Mouse (Mus musculus) brain, embryonic 18.5 days (tissue): ENCODE data around the gene Tmem121.
"Not testable (repeated sequence)": the region's sequence is repeated elsewhere in the genome, so short reads cannot be mapped to it uniquely, and the experiment has no call there.

Source experiments
- DNase-seq: peaks from one replicate; pipeline ENCODE4 v3.0.0-alpha.2; 2012; ENCODE audit warnings: low read depth, low spot score

Gene Tmem121

DNA sequence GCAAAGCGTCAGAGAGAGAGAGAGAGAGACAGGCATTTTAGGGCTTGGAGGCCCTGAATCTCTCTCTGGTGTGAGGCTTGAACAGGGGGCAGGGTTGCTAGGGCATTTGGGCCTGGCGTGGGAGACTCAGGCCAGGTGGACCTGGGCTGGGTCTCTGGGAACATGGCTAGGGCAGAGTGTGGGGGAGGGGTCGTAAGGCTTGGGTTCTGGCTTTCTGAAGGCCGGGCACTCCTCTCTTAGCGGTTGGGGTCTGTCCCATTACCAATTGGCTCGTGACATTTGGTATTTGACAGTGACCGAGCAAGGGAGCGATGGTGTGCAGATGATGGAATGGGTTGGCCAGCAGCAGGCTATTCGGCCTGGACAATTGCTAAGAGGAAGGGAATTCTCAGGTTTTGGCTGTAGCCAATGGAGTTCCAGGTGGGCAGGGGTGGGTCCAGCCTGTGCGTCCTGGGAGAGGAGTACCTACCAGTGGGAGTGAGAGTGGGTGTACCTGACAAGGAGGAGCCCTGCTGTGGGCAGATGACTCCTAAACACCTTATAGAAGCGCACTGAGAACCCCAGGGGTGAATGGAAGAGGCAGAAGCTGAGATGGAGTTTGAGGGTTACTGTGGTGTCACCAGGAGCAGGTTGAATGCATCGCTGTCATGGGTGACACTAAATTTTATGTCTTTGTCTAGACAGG is 738 bp downstream of the Tmem121 start:
- no peak for DNase-seq

DNA sequence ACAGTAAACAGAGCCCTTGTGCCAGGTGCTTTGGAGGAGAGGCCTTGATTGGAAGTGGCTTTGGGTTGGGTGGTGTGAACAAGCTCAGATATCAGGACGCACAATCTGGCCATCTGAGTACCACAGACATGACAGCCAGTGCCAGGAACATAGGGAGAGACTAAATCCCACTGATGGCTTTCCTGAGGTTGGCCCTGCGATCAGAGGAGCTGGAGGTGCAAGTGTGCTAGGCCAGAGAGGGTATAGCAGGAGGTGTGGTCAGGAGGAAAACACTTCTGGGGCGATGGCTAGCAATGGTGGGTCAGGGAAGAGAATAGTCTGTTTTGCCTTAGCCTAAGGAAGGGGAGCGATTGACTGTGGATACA is 1.3 kb downstream of the Tmem121 start:
- DNase-seq = no peak

DNA sequence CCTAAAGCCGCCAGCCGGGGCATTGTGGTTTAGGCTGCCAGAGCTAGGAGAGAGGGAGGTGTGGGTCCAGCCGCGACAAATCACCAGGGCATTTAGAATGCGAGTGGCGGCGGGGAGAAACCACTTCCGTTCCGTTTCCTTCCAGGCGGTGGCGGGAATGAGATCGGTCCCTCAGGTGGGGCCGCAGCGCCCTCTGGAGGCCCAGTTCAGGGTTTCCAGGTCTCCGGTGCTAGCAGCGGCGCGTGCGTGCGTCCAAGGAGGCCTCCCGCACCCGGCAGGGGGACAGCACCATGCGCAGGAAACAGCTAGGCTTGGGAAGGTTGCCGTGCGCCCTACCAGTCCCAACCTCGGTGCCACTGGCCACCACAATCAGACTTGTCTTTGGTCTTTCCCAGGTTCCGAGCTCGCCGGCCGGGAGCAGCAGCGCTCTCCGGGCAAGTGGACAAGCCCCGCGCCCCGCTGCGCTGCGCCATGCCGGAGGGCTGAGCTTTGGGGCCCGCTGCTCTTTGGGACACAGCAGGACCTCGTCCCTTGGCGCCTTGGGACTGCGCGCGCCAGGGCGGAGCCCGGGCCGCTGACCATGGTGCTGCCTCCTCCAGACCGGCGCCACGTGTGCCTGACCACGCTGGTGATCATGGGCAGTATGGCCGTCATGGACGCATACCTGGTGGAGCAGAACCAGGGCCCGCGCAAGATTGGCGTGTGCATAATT is 2.0 kb downstream of the Tmem121 start:
- DNase-seq = peak; percentile 58

- DNase-seq = no peak
Measured at GRCm38 (mm10) chr12:113188349-113189055, 2.8 kb downstream of the Tmem121 start.

GRCm38 (mm10) chr12:113193423-113193822 is 7.7 kb downstream of the Tmem121 start:
- no peak for DNase-seq

- DNase-seq = not testable (repeated sequence)
Measured at GRCm38 (mm10) chr12:113199132-113199531, 13.4 kb downstream of the Tmem121 start.

DNA sequence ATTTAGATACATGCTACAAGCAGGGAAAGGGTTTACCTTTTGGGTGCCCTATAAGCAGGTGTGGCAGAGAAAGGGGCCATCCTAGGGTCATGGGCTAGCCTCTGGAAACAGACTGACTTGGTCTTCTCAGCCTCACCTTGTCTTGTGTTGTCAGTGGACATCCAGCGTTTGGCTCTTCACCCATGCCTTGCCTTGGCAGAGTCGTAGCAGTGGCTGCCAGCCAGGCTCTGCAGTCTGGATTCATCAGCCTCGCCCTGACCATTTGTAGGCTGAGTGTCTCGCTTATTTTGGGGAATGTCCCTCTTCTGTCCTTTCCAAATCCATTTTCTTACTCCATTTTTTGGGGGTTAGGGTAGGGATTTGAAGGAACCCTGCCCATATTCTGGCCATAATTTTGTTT is 15.6 kb downstream of the Tmem121 start:
- DNase-seq = no peak

GRCm38 (mm10) chr12:113202008-113202407 is 16.3 kb downstream of the Tmem121 start:
- no peak for DNase-seq

GRCm38 (mm10) chr12:113203522-113203921 is 17.8 kb downstream of the Tmem121 start:
- no peak for DNase-seq

DNA sequence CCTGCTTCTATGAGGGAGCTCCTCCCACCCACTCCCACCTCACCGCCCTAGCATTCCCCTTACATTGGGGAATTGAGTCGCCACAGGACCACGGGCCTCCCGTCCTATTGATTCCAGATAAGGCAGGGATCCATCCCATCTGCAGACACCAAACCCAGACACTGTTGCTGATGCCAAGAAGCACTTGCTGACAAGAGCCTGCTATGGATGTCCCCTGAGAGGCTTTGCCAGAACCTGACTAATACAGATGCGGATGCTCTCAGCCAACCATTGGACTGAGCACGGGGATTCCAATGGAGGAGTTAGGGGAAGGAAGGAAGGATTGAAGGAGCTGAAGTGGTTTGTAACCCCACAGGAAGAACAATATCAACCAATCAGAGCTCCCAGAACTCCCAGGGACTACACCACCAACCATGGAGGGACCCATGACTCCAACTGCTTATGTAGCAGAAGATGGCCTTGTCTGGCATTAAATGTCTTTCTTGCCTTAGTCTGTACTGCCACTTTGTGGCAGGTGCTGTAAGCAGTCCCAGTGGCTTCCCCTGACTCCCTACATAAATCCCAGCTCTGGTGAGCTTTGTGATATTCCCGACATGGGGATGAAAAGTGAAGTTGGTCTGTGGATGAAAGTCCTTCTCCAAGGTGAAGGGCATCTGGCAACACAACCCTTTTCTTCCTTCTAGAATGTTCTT is 19.7 kb downstream of the Tmem121 start:
- DNase-seq = no peak

DNA sequence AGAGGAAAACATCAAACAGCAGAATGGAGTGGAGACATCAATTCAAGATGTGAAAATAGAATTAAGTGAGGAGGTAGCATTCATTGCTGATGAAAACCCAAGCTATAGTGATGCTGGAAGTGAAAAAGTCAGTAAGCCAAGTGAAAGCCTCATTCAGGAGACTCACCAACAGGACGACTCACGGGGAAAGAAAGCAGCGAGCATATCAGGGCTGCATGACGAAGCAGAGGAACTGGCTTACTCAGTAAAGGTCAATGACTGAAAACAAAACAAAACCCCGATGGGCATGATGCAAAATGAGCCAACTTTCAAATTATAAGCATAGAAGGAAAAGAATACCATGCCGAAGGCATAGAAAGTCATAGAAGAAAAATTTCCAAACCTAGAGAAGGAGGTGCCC is 22.0 kb downstream of the Tmem121 start:
- DNase-seq = no peak

- DNase-seq = no peak
Measured at GRCm38 (mm10) chr12:113210586-113211378, 25.1 kb downstream of the Tmem121 start.

DNA sequence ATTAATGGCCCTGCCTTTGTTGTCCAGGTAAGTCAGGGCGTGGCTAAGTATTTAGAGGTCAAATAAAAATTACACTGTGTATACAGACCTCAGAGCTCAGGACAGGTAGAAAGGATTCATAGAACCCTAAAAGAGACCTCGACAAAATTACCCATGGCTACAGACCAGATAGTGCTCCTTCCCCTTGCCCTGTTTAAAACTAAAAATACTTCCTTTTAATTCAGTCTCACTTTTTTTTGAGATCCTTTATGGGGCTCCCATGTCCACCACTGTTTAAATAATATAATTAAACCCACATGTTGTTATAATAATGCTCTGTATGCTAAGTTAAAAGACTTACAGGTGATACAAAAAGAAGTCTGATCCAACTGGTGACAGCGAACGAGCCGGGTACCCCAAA is 26.0 kb downstream of the Tmem121 start:
- DNase-seq = no peak

DNA sequence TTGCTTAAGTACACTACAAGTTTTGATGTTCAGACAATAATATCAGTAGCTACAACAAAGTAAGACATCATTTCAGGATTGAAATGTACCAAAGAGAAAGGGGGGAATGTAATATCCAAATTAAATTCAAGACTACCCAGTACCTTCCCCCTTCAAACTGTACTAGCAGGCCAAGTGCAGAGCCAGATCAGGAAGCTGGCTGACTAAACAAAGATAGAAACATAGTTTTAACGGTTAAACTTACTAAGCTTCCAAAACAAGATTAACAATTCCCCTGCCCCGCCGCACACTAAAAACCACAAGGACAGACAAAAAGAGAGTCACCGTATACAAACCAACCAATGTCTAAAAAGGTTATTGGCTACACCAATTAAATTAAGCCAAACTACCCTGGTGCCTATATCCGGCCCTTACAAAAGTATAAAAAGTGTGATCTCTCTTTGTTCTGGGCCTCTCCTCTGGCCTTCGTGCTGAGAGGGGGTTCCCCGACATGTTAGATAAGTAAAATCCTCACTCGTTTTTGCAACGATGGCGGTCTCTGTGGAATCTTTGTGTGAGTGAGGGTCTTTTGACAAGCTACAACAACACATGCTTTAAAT is 26.7 kb downstream of the Tmem121 start:
- no peak for DNase-seq

DNA sequence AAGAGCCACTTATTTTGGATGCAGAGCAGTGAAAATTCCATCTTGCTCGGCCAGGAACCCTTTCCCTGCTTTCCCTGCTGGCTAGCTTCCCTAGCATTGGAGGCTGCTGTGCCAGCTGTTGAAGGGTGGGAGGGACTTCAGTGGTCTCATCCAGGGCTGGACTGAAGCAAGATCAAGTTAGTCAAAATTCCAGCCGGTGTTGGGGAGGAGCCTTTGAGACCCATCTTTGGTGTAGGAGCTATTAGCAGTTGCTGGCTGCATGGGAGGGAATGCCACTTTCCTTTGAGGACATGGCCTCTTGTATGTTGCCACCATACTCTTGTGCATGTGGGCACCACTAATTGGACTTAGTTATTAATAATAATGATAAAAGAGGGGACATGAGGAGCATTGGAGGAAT is 27.5 kb downstream of the Tmem121 start:
- no peak for DNase-seq

- no peak for DNase-seq
Measured at GRCm38 (mm10) chr12:113214072-113214808, 28.5 kb downstream of the Tmem121 start.

DNA sequence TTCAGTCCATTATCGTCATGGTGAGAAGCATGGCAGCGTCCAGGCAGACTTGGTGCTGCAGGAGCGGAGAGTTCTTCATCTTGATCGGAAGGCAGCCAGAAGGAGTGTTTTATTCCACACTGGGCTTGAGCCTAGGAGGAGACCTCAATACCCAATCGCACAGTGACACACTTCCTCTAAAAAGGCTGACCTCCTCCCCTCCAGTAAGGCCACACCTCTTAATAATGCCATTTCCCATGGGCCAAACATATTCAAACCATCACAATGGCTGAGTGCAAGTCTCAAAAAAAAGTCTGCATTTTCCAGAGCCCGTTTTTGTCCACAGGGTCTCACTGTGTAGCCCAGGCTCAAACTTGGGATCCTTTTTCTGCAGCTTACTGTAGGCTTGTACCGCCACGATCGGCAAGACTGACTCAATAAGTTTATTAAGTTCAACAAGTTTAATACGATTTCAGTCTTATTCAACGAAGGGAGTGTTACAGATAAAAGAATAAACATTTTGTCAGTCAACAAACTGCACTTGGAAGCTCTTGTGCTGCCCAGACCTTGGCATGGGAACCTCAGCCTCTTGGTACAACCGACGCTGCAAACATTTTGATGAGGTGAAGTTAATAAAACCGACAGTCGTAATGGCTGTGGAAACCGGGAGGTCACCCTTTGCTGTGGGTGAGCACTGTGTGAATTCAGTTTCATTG is 29.4 kb downstream of the Tmem121 start:
- DNase-seq = no peak

DNA sequence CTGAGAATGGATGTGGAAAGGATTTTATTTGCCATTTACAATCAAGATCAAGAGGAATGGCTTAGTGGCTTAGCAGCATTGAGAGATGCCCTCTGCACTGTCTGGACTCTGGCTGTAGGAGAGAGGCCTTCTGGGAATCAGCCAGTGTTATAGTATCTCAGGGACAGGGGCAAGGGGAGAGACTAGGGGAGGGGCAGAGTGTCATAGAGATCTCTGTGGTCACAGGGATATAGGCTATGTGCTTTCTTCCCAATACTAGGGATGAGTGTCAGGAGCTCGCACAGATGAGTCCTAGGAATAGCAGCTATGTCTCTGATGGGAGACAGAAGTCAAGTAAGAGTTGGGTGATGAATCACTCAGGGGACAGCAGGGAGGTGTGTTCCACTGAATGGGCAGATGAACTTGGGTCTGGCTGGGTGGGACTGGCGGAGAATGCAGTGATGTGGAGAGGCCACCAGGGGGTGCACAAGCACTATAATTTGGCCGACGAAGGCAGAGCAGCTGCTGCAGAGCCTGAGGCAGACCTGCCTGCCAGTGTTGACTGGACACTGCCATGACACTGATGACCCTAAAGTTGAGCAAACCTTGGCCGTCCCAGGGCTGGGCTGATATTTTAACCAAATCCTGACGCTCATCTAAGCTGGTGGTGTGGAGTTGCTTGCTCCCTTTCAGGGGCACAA is 30.1 kb downstream of the Tmem121 start:
- DNase-seq = no peak
